Mouse (Mus musculus) MEL (cell line): ENCODE results near the gene Kcnc2.

Experiments
- CTCF ChIP-seq, 3 experiments: IDR thresholded peaks in 2 of 3; conservative IDR thresholded peaks in 1 of 3; 2 replicates each; pipeline ENCODE4 v1.5.1; 2011 to 2012; ENCODE audit warnings: low read length in 3 of 3, low read depth in 2 of 3, mild to moderate bottlenecking in 2 of 3, improper control_type of control experiment in 1 of 3, inconsistent platforms in 1 of 3, mixed read lengths in 1 of 3, moderate library complexity in 1 of 3; ENCODE audit not compliant: control insufficient read depth in 1 of 3, insufficient read depth in 1 of 3, poor library complexity in 1 of 3, severe bottlenecking in 1 of 3
- HCFC1 ChIP-seq: IDR thresholded peaks from 2 replicates; pipeline ENCODE4 v1.6.1; 2012; ENCODE audit warnings: low read depth, mild to moderate bottlenecking, inconsistent platforms, low read length, improper control_type of control experiment, moderate library complexity
- MAFK ChIP-seq: IDR thresholded peaks from 2 replicates; pipeline ENCODE4 v1.6.1; 2011; ENCODE audit warnings: low read depth, mild to moderate bottlenecking, low read length, improper control_type of control experiment, borderline replicate concordance
- NRF1 ChIP-seq: IDR thresholded peaks from 2 replicates; pipeline ENCODE4 v1.6.1; 2014; ENCODE audit warnings: low read depth, mild to moderate bottlenecking, inconsistent platforms, low read length, improper control_type of control experiment, moderate library complexity; ENCODE audit not compliant: poor library complexity, insufficient read depth, severe bottlenecking
- POLR2A ChIP-seq, 2 experiments: IDR thresholded peaks; 2 replicates each; pipeline ENCODE4 v1.6.1; 2011 to 2012; ENCODE audit warnings: low read length in 2 of 2, mild to moderate bottlenecking in 2 of 2, control low read depth in 1 of 2, improper control_type of control experiment in 1 of 2, low read depth in 1 of 2, moderate library complexity in 1 of 2; ENCODE audit not compliant: control insufficient read depth in 1 of 2, insufficient read depth in 1 of 2, poor library complexity in 1 of 2
- POLR2AphosphoS2 ChIP-seq: IDR thresholded peaks from 2 replicates; pipeline ENCODE4 v1.6.1; 2011; ENCODE audit warnings: low read length, improper control_type of control experiment
- ZMIZ1 ChIP-seq: IDR thresholded peaks from 2 replicates; pipeline ENCODE4 v1.6.1; 2012; ENCODE audit warnings: low read depth, mild to moderate bottlenecking, inconsistent platforms, low read length, improper control_type of control experiment, moderate library complexity

GRCm38 (mm10) chr10:112394399-112394970 lies 123.6 kb downstream of the Kcnc2 start:
- no peak for TF ChIP-seq POLR2AphosphoS2
- TF ChIP-seq HCFC1 = no peak
- TF ChIP-seq POLR2A (IDR thresholded peaks at IDR 0.05; ENCODE audit: control insufficient read depth in 1 of 2, insufficient read depth in 1 of 2, low read depth in 1 of 2, low read length in 2 of 2, poor library complexity in 1 of 2) = no peak
- TF ChIP-seq CTCF (IDR thresholded peaks at IDR 0.05 in 2 of 3, conservative IDR thresholded peaks at IDR 0.05 in 1 of 3; ENCODE audit: control insufficient read depth in 1 of 3, insufficient read depth in 1 of 3, low read depth in 2 of 3, low read length in 3 of 3, poor library complexity in 1 of 3, severe bottlenecking in 1 of 3) = no peak
- TF ChIP-seq MAFK = no peak
- TF ChIP-seq ZMIZ1 = no peak
- TF ChIP-seq NRF1 = no peak
